Mouse (Mus musculus): Measurements from ENCODE around the gene Apol9a.
"Not testable (repeated sequence)": the region's sequence is repeated elsewhere in the genome, so short reads cannot be mapped to it uniquely, and the experiment has no call there.

- not testable (repeated sequence) for TF ChIP-seq ZNF384, CHD2 (IDR thresholded peaks at IDR 0.05; ENCODE audit: low read depth, low read length)
Observed at GRCm38 (mm10) chr15:77406370-77406769, 4.6 kb downstream of the Apol9a start.

Measured in ES-E14 (cell line).